In genomic region chr13:93785329-93785728, GRCm38 (mm10) we compare ENCODE assay signal across 12 mouse cellular contexts. TPM values are rescaled to one million over a fixed set of nuclear protein-coding genes. Genes with fewer than 3 reads are reported as not detected.
DNase-seq lines count a peak whose midpoint lies in the region; ATAC-seq and TF ChIP-seq lines count a peak whose summit lies in the region.
"Had no signal": no experiment of that assay in that cellular context is flagged by ENCODE, and none has a peak within 500 bp of the region (broad histone marks: within the 10 kb centered on the region; RNA-seq: fewer than 3 reads in every experiment).

No protein-coding gene starts in this region.

- no peak overlapping the region for H3K9ac ChIP-seq in lung, postnatal 0 days (replicated peaks; ENCODE audit: low read depth)
- H3K9ac ChIP-seq in stomach, postnatal 0 days (ENCODE audit: low read length): no peak overlapping the region
- H3K9ac ChIP-seq in midbrain, embryonic 14.5 days (replicated peaks; ENCODE audit: low read length): no peak overlapping the region
- H3K9ac ChIP-seq: forebrain, embryonic 13.5 days; midbrain, embryonic 12.5 days had no signal

- H3K36me3 ChIP-seq in lung, postnatal 0 days (ENCODE audit: insufficient read depth, low read length): no peaks in the 10 kb centered on the region
- no peaks in the 10 kb centered on the region for H3K36me3 ChIP-seq in stomach, postnatal 0 days (ENCODE audit: control insufficient read depth, insufficient read depth, low read length)
- H3K36me3 ChIP-seq in midbrain, embryonic 14.5 days (ENCODE audit: control insufficient read depth, insufficient read depth, low read length): no peaks in the 10 kb centered on the region
- H3K36me3 ChIP-seq: G1E; midbrain, embryonic 12.5 days had no signal

- no peaks in the 10 kb centered on the region for H3K9me3 ChIP-seq in lung, postnatal 0 days (ENCODE audit: low read length)
- no peaks in the 10 kb centered on the region for H3K9me3 ChIP-seq in stomach, postnatal 0 days (ENCODE audit: control insufficient read depth, low read length)
- 0 out of 2 replicates have a peak, but pooled peaks cover 2% of the 10 kb centered on the region for H3K9me3 ChIP-seq in midbrain, embryonic 14.5 days (ENCODE audit: control insufficient read depth, low read length)
- H3K9me3 ChIP-seq: forebrain, embryonic 13.5 days; G1E; midbrain, embryonic 12.5 days had no signal

- no peaks in the 10 kb centered on the region for H3K27me3 ChIP-seq in lung, postnatal 0 days (replicated peaks; ENCODE audit: insufficient read depth, low read length)
- no peaks in the 10 kb centered on the region for H3K27me3 ChIP-seq in stomach, postnatal 0 days (ENCODE audit: control insufficient read depth, insufficient read depth, low read length)
- no peaks in the 10 kb centered on the region for H3K27me3 ChIP-seq in midbrain, embryonic 14.5 days (ENCODE audit: control insufficient read depth, insufficient read depth, low read length)
- H3K27me3 ChIP-seq: forebrain, embryonic 13.5 days; midbrain, embryonic 12.5 days had no signal

- intact Hi-C loops in gastrocnemius, adult 2 months (cut with DNase I): no loop called here
- intact Hi-C loops in gastrocnemius, postnatal 36 days (cut with DNase I): no loop called here

- no peak overlapping the region for H3K4me2 ChIP-seq in lung, postnatal 0 days (replicated peaks; ENCODE audit: low read depth, low read length)
- no peak overlapping the region for H3K4me2 ChIP-seq in stomach, postnatal 0 days (replicated peaks; ENCODE audit: low read depth)
- H3K4me2 ChIP-seq in midbrain, embryonic 14.5 days (ENCODE audit: low read length): no peak overlapping the region
- H3K4me2 ChIP-seq: forebrain, embryonic 13.5 days; midbrain, embryonic 12.5 days had no signal

- no peaks in the 10 kb centered on the region for H3K4me1 ChIP-seq in lung, postnatal 0 days (ENCODE audit: insufficient read depth, low read depth, low read length)
- H3K4me1 ChIP-seq in stomach, postnatal 0 days (replicated peaks; ENCODE audit: control insufficient read depth, insufficient read depth): no peaks in the 10 kb centered on the region
- H3K4me1 ChIP-seq in midbrain, embryonic 14.5 days (ENCODE audit: control insufficient read depth, insufficient read depth, low read length): no peaks in the 10 kb centered on the region
- H3K4me1 ChIP-seq: forebrain, embryonic 13.5 days; midbrain, embryonic 12.5 days had no signal

- no peak for ATAC-seq in lung, postnatal 0 days
- ATAC-seq in common myeloid progenitor, adult 5-6 weeks (replicated peaks; ENCODE audit: low read depth, poor library complexity, severe bottlenecking): 0 out of 2 replicates have a peak, but pooled peaks have one; percentile 47
- no peak for ATAC-seq in stomach, postnatal 0 days (ENCODE audit: low FRiP score, low TSS enrichment)
- no peak for ATAC-seq in midbrain, embryonic 14.5 days (ENCODE audit: low FRiP score, low TSS enrichment)
- ATAC-seq: forebrain, embryonic 13.5 days had no signal

- no peak for TF ChIP-seq EP300 in lung, postnatal 0 days (IDR thresholded peaks at IDR 0.05)
- no peak for TF ChIP-seq EP300 in stomach, postnatal 0 days (optimal IDR thresholded peaks at IDR 0.05)

- no peak for DNase-seq in gastrocnemius, adult 2 months
- no peak for DNase-seq in gastrocnemius, postnatal 36 days
- no peak for DNase-seq in lung, postnatal 0 days (ENCODE audit: low spot score)
- no peak for DNase-seq in lung, postnatal 36 days
- no peak for DNase-seq in stomach, postnatal 0 days (ENCODE audit: low spot score)
- no peak for DNase-seq in urinary bladder, postnatal 4 days (ENCODE audit: low spot score in 2 of 2)
- DNase-seq in midbrain, embryonic 14.5 days: no peak
- DNase-seq: heart, postnatal 36 days had no signal

- peak; percentile 33 for TF ChIP-seq CTCF in gastrocnemius, adult 2 months (IDR thresholded peaks at IDR 0.05)
- TF ChIP-seq CTCF in lung, postnatal 0 days (IDR thresholded peaks at IDR 0.05): peak; percentile 56
- TF ChIP-seq CTCF in stomach, postnatal 0 days (IDR thresholded peaks at IDR 0.05; ENCODE audit: low read depth): peak; percentile 52

- 76% methylated on average over 3 of the region's 3 CpGs for WGBS in lung, postnatal 0 days
- 76% methylated on average over 3 of the region's 3 CpGs for WGBS in stomach, postnatal 0 days
- WGBS in midbrain, embryonic 14.5 days: 88% methylated on average over 3 of the region's 3 CpGs

- no peak overlapping the region for H3K4me3 ChIP-seq in gastrocnemius, adult 2 months
- no peak overlapping the region for H3K4me3 ChIP-seq in lung, postnatal 0 days (ENCODE audit: low read depth, low read length)
- no peak overlapping the region for H3K4me3 ChIP-seq in stomach, postnatal 0 days (ENCODE audit: low read depth, low read length)
- no peak overlapping the region for H3K4me3 ChIP-seq in midbrain, embryonic 14.5 days (replicated peaks; ENCODE audit: low read depth, low read length)
- H3K4me3 ChIP-seq: forebrain, embryonic 13.5 days; midbrain, embryonic 12.5 days had no signal

- H3K27ac ChIP-seq in gastrocnemius, adult 2 months: no peak overlapping the region
- no peak overlapping the region for H3K27ac ChIP-seq in lung, postnatal 0 days (ENCODE audit: low read length)
- H3K27ac ChIP-seq in stomach, postnatal 0 days (replicated peaks): no peak overlapping the region
- no peak overlapping the region for H3K27ac ChIP-seq in midbrain, embryonic 14.5 days (replicated peaks; ENCODE audit: low read depth, low read length)
- H3K27ac ChIP-seq: forebrain, embryonic 13.5 days; midbrain, embryonic 12.5 days had no signal

RNA-seq across cellular contexts. Expression of gene Arsb, which starts 13.9 kb away (rescaled TPM):
- 1 to 10 TPM; 2.4 to 3.3 TPM for total RNA-seq in gastrocnemius, adult 2 months (2021)
- total RNA-seq in gastrocnemius, postnatal 36 days (2021): 1 to 10 TPM; 3.4 to 3.5 TPM
- polyA plus RNA-seq in lung, postnatal 0 days (2015; fragmentation: Nextera tagmentation; extraction: Ambion mirVana): 3.2 and 3.7 TPM in 2 replicates
- 7.6 and 10.2 TPM in 2 replicates for total RNA-seq in common myeloid progenitor, adult 5-6 weeks (2017)
- polyA plus RNA-seq in stomach, postnatal 0 days (2015; fragmentation: Nextera tagmentation; extraction: Ambion mirVana): 4.9 and 5.5 TPM in 2 replicates
- 8.6 and 12.7 TPM in 2 replicates for polyA plus RNA-seq in midbrain, embryonic 14.5 days (2014; fragmentation: Nextera tagmentation; extraction: Ambion mirVana)
